Mouse (Mus musculus) lung, postnatal 0 days (tissue): ENCODE measurements around the gene Rap1b. TPM values are rescaled to one million over a fixed set of nuclear protein-coding genes. Genes with fewer than 3 reads are reported as not detected.
A peak's percentile ranks its signal among the peaks of the same experiment; 100 is the strongest.

Experiments used
- ATAC-seq: fragments of 200-750 bp; cut with Nextera tagmentation; 2 replicates; pipeline ENCODE4 v1.8.0; 2017; ENCODE audit warnings: moderate library complexity
- DNase-seq: peaks from one replicate; pipeline ENCODE4 v3.0.0-alpha.2; 2016; ENCODE audit warnings: low spot score
- H3K27ac ChIP-seq: fragments of 300-500 bp; sonication (generic); 2 replicates; pipeline ENCODE4 v1.5.1; 2014; ENCODE audit warnings: antibody characterized with exemption, mild to moderate bottlenecking, low read length, mixed read lengths
- H3K27me3 ChIP-seq: fragments of 300-500 bp; sonication (generic); replicated peaks from 2 replicates; pipeline ENCODE4 v1.6.1; 2014; ENCODE audit warnings: low read length, mixed read lengths; ENCODE audit not compliant: insufficient read depth
- H3K36me3 ChIP-seq: fragments of 300-500 bp; sonication (generic); 2 replicates; pipeline ENCODE4 v1.6.1; 2014; ENCODE audit warnings: low read length, mixed read lengths; ENCODE audit not compliant: insufficient read depth
- H3K4me1 ChIP-seq: fragments of 300-500 bp; sonication (generic); 2 replicates; pipeline ENCODE4 v1.6.1; 2014; ENCODE audit warnings: antibody characterized with exemption, low read depth, low read length, mixed read lengths; ENCODE audit not compliant: insufficient read depth
- H3K4me2 ChIP-seq: fragments of 300-500 bp; sonication (generic); replicated peaks from 2 replicates; pipeline ENCODE4 v1.6.1; 2014; ENCODE audit warnings: low read depth, mild to moderate bottlenecking, low read length, moderate library complexity, mixed read lengths
- H3K4me3 ChIP-seq: fragments of 300-500 bp; sonication (generic); 2 replicates; pipeline ENCODE4 v1.5.1; 2014; ENCODE audit warnings: low read depth, low read length
- H3K9ac ChIP-seq: fragments of 300-500 bp; sonication (generic); replicated peaks from 2 replicates; pipeline ENCODE4 v1.6.1; 2014; ENCODE audit warnings: low read depth, mild to moderate bottlenecking
- H3K9me3 ChIP-seq: fragments of 300-500 bp; sonication (generic); 2 replicates; pipeline ENCODE4 v1.6.1; 2016; ENCODE audit warnings: low read length, mixed read lengths
- CTCF ChIP-seq: IDR thresholded peaks from 2 replicates; pipeline ENCODE4 v1.5.1; 2016; ENCODE audit warnings: antibody characterized with exemption, mild to moderate bottlenecking
- EP300 ChIP-seq: IDR thresholded peaks from 2 replicates; pipeline ENCODE4 v1.6.1; 2016; ENCODE audit warnings: antibody characterized with exemption, mild to moderate bottlenecking, control low read depth
- WGBS: fragments of 180-500 bp; shearing (Covaris S2); extraction: QIAGEN DNeasy Blood & Tissue Kit; methylation state at CpG from one replicate; pipeline ENCODE4 v1.1.7; 2014; 5-methylcytosine and 5-hydroxymethylcytosine counted together
- polyA plus RNA-seq: library from polyadenylated mRNA; unstranded; fragments of >200 nt; fragmentation: Nextera tagmentation; extraction: Ambion mirVana; gene quantifications from 2 replicates; pipeline ENCODE4 v1.2.1, GENCODE M21; 2015

The Rap1b gene
- polyA plus RNA-seq, 1 experiment from 2014 or later, result 268 TPM

GRCm38 (mm10) chr10:117843690-117844089, 2.1 kb downstream of the Rap1b start:
- Histone ChIP-seq H3K27me3 (no peaks in the 10 kb centered on the region), H3K4me3 (peak overlapping the region; percentile 100), H3K27ac (no peak overlapping the region), H3K9ac (0 out of 2 replicates have a peak overlapping the region, but pooled peaks have one; percentile 99), H3K4me1 (peaks cover 14% of the 10 kb centered on the region), H3K36me3 (no peaks in the 10 kb centered on the region), H3K9me3 (no peaks in the 10 kb centered on the region), H3K4me2 (peak overlapping the region; percentile 59)
- no peak for ATAC-seq
- DNase-seq, result no peak
- TF ChIP-seq EP300, result no peak
- TF ChIP-seq CTCF, result no peak
- WGBS, result 41% methylated on average over 5 of the region's 5 CpGs

GRCm38 (mm10) chr10:117841765-117842164, 4.1 kb downstream of the Rap1b start:
- TF ChIP-seq CTCF (no peak), EP300 (no peak)
- ATAC-seq (no peak), DNase-seq (no peak)
- 51% methylated on average over 1 of the region's 1 CpGs for WGBS
- Histone ChIP-seq H3K4me1 (peaks cover 11% of the 10 kb centered on the region), H3K4me3 (no peak overlapping the region), H3K9me3 (no peaks in the 10 kb centered on the region), H3K4me2 (no peak overlapping the region), H3K36me3 (no peaks in the 10 kb centered on the region), H3K27me3 (no peaks in the 10 kb centered on the region), H3K9ac (no peak overlapping the region), H3K27ac (no peak overlapping the region)

GRCm38 (mm10) chr10:117840431-117840995, 5.3 kb downstream of the Rap1b start:
- Histone ChIP-seq H3K4me3 (no peak overlapping the region), H3K9ac (no peak overlapping the region), H3K27me3 (no peaks in the 10 kb centered on the region), H3K9me3 (no peaks in the 10 kb centered on the region), H3K4me2 (no peak overlapping the region), H3K36me3 (no peaks in the 10 kb centered on the region), H3K27ac (no peak overlapping the region), H3K4me1 (peaks cover 8% of the 10 kb centered on the region)
- 75% methylated on average over 5 of the region's 5 CpGs for WGBS
- no peak for ATAC-seq
- no peak for DNase-seq
- TF ChIP-seq EP300, result no peak
- no peak for TF ChIP-seq CTCF

- ATAC-seq, result no peak
- Histone ChIP-seq H3K9ac (no peak overlapping the region), H3K36me3 (no peaks in the 10 kb centered on the region), H3K27ac (no peak overlapping the region), H3K27me3 (no peaks in the 10 kb centered on the region), H3K4me2 (no peak overlapping the region), H3K4me1 (peaks cover 9% of the 10 kb centered on the region), H3K4me3 (no peak overlapping the region), H3K9me3 (no peaks in the 10 kb centered on the region)
- no peak for DNase-seq
- 56% methylated on average over 3 of the region's 3 CpGs for WGBS
- TF ChIP-seq CTCF (no peak), EP300 (no peak)
Observed at GRCm38 (mm10) chr10:117839737-117840136, 6.1 kb downstream of the Rap1b start.

GRCm38 (mm10) chr10:117838924-117839323, 6.9 kb downstream of the Rap1b start:
- peak; percentile 57 for TF ChIP-seq CTCF
- no peak for TF ChIP-seq EP300
- Histone ChIP-seq H3K4me3 (no peak overlapping the region), H3K4me1 (peaks cover 12% of the 10 kb centered on the region), H3K27ac (no peak overlapping the region), H3K36me3 (no peaks in the 10 kb centered on the region), H3K9ac (no peak overlapping the region), H3K4me2 (no peak overlapping the region), H3K9me3 (no peaks in the 10 kb centered on the region), H3K27me3 (no peaks in the 10 kb centered on the region)
- DNase-seq, result peak; percentile 32
- ATAC-seq, result peak; percentile 26; the same call in 1 of the 2 replicates
- WGBS, result 79% methylated on average over 3 of the region's 3 CpGs

GRCm38 (mm10) chr10:117836354-117836753, 9.5 kb downstream of the Rap1b start:
- WGBS, result 72% methylated on average over 2 of the region's 2 CpGs
- H3K4me2 ChIP-seq, result no peak overlapping the region
- no peak for TF ChIP-seq EP300
- no peak for TF ChIP-seq CTCF
- no peaks in the 10 kb centered on the region for H3K36me3 ChIP-seq
- H3K27ac ChIP-seq, result no peak overlapping the region
- no peak for ATAC-seq
- H3K9ac ChIP-seq, result no peak overlapping the region
- no peaks in the 10 kb centered on the region for H3K27me3 ChIP-seq
- no peak for DNase-seq
- no peak overlapping the region for H3K4me3 ChIP-seq
- no peaks in the 10 kb centered on the region for H3K9me3 ChIP-seq
- peaks cover 12% of the 10 kb centered on the region for H3K4me1 ChIP-seq

- no peak overlapping the region for H3K27ac ChIP-seq
- H3K27me3 ChIP-seq, result no peaks in the 10 kb centered on the region
- no peaks in the 10 kb centered on the region for H3K9me3 ChIP-seq
- WGBS, result 67% methylated on average over 5 of the region's 5 CpGs
- no peak overlapping the region for H3K4me3 ChIP-seq
- TF ChIP-seq CTCF (no peak), EP300 (no peak)
- H3K36me3 ChIP-seq, result no peaks in the 10 kb centered on the region
- H3K4me1 ChIP-seq, result peaks cover 5% of the 10 kb centered on the region
- H3K4me2 ChIP-seq, result no peak overlapping the region
- no peak for DNase-seq
- H3K9ac ChIP-seq, result no peak overlapping the region
- no peak for ATAC-seq
Observed at GRCm38 (mm10) chr10:117835453-117835852, 10.4 kb downstream of the Rap1b start.
